Mouse (Mus musculus) embryonic fibroblast, embryonic 13.5 days (primary cell): Measurements from ENCODE around the gene Fam221b.

Source experiments
- CTCF ChIP-seq: IDR thresholded peaks from 2 replicates; pipeline ENCODE4 v1.5.1; 2011; ENCODE audit warnings: mild to moderate bottlenecking, control low read depth, low read length, moderate library complexity, borderline replicate concordance; ENCODE audit not compliant: insufficient read depth
- POLR2A ChIP-seq: IDR thresholded peaks from 2 replicates; pipeline ENCODE4 v1.6.1; 2011; ENCODE audit warnings: low read depth, mild to moderate bottlenecking, control low read depth, low read length, moderate library complexity

GRCm38 (mm10) chr4:43696561-43696960 is 27.6 kb upstream of the Fam221b start:
- no peak for TF ChIP-seq POLR2A
- TF ChIP-seq CTCF: no peak
